Mouse (Mus musculus): ENCODE results near the gene Fam53a. TPM values are rescaled to one million over a fixed set of nuclear protein-coding genes. Genes with fewer than 3 reads are reported as not detected.

Fam53a gene
- total and polyA plus RNA-seq, 3 experiments, result 43.6 to 62.8 TPM; not detected in 1

DNA sequence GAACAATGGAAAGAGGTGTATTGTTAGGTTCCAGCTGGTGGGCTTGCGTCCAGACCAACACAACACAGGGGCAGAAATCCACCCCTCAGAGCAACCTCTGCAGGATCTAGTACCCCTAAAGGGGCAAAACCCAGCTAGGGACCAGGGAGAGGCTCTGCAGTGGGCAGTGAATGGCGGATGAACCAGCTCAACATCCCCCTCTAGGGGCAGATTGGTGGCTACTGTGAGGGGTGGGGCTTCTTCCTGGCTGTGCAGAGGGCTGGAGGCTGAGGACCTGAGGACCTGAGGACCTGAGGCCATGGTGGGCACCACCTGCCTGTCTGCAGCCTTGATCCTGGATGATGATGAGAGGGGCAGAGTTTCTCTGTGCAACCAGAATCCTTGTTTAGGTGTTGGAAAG is 35.8 kb downstream of the Fam53a start (continued):
- TF ChIP-seq BHLHE40 (IDR thresholded peaks at IDR 0.05; ENCODE audit: borderline replicate concordance, low read depth, low read length) (no peak), MAFK (IDR thresholded peaks at IDR 0.05; ENCODE audit: borderline replicate concordance, low read depth, low read length) (no peak), CHD1 (IDR thresholded peaks at IDR 0.05; ENCODE audit: low read depth, low read length) (no peak), MXI1 (IDR thresholded peaks at IDR 0.05; ENCODE audit: low read depth, low read length) (no peak), UBTF (IDR thresholded peaks at IDR 0.05; ENCODE audit: borderline replicate concordance, insufficient read depth, low read depth, low read length) (no peak), POLR2AphosphoS2 (IDR thresholded peaks at IDR 0.05; ENCODE audit: low read length) (no peak), E2F4 (IDR thresholded peaks at IDR 0.05; ENCODE audit: borderline replicate concordance, low read depth, low read length) (no peak), NELFE (IDR thresholded peaks at IDR 0.05; ENCODE audit: low read depth, low read length) (no peak), KAT2A (conservative IDR thresholded peaks at IDR 0.05; ENCODE audit: low read depth, low read length) (no peak), MAZ (IDR thresholded peaks at IDR 0.05; ENCODE audit: low read depth, low read length) (peak; percentile 77; the same call in 1 of the 2 replicates), POLR2A (IDR thresholded peaks at IDR 0.05; ENCODE audit: control insufficient read depth in 1 of 2, insufficient read depth in 1 of 2, low read depth in 1 of 2, low read length in 2 of 2, poor library complexity in 1 of 2) (no peak), POLR2AphosphoS5 (IDR thresholded peaks at IDR 0.05; ENCODE audit: borderline replicate concordance, low read depth, low read length) (no peak), RAD21 (IDR thresholded peaks at IDR 0.05; ENCODE audit: low read depth, low read length) (peak; percentile 42), USF1 (IDR thresholded peaks at IDR 0.05; ENCODE audit: low read depth, low read length) (no peak), JUND (IDR thresholded peaks at IDR 0.05; ENCODE audit: low read depth, low read length) (no peak), MEF2A (IDR thresholded peaks at IDR 0.05; ENCODE audit: extremely low read depth, insufficient replicate concordance, low read depth, low read length, poor library complexity, severe bottlenecking) (no peak), RCOR1 (IDR thresholded peaks at IDR 0.05; ENCODE audit: low read depth, low read length) (no peak)

DNA sequence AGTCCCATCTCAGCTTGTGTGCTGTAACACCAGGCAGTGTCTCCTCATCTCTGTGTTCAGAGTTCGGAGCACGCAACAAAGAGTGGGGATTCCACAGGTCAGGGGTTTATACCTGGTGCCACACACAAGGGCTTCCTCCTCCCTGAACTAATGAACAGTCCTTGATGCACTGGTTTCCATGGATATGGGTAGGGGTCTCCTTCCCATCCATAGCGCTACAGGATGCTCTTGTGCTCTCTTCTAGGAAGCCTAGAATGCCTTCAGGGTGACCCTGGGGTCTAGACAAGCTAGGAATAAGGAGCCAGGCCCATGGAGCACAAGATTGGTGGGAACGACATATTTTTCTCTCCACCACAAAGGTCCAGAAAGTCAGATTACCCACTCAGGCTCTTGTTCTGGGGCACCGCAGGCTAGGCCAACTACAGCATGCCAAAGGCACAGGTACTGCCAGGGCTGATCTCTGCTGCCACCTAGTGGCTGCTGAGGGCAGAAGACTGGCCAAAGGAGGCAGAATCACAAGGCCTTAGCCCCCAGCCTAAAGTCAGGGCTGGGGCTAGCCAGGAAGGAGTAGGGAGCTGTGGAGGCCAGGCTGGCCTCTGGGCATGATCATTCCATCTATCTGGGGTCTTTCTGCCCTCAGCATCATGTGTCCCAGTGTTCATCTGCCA is 40.1 kb downstream of the Fam53a start:
- Histone ChIP-seq H3K36me3 (ENCODE audit: control insufficient read depth in 1 of 2, insufficient read depth in 2 of 2, low read length in 2 of 2) (no peaks in the 10 kb centered on the region), H3K4me3 (ENCODE audit: control insufficient read depth in 1 of 2, insufficient read depth in 1 of 2, low read depth in 2 of 2, low read length in 2 of 2) (no peak overlapping the region), H3K79me2 (ENCODE audit: control insufficient read depth, insufficient read depth, low read length, poor library complexity) (no peaks in the 10 kb centered on the region), H3K27ac (ENCODE audit: control insufficient read depth, low read depth, low read length) (no peak overlapping the region), H3K4me1 (ENCODE audit: control insufficient read depth in 1 of 2, insufficient read depth in 2 of 2, low read length in 2 of 2) (no peaks in the 10 kb centered on the region), H3K9ac (ENCODE audit: control insufficient read depth, low read depth, low read length, poor library complexity, severe bottlenecking) (no peak overlapping the region), H3K9me3 (replicated peaks; ENCODE audit: insufficient read depth, low read length) (no peaks in the 10 kb centered on the region), H3K27me3 (ENCODE audit: control insufficient read depth in 1 of 2, insufficient read depth in 2 of 2, low read length in 2 of 2) (no peaks in the 10 kb centered on the region)
- DNase-seq (ENCODE audit: low read depth, low spot score), result peak; percentile 84
- TF ChIP-seq POLR2AphosphoS5 (IDR thresholded peaks at IDR 0.05; ENCODE audit: borderline replicate concordance, low read depth, low read length) (no peak), CTCF (IDR thresholded peaks at IDR 0.05 in 2 of 3, conservative IDR thresholded peaks at IDR 0.05 in 1 of 3; ENCODE audit: control insufficient read depth in 1 of 3, insufficient read depth in 1 of 3, low read depth in 2 of 3, low read length in 3 of 3, poor library complexity in 1 of 3, severe bottlenecking in 1 of 3) (peak; percentile 96 to 99 (median 99)), KAT2A (conservative IDR thresholded peaks at IDR 0.05; ENCODE audit: low read depth, low read length) (no peak), POLR2A (IDR thresholded peaks at IDR 0.05; ENCODE audit: control insufficient read depth in 1 of 2, insufficient read depth in 1 of 2, low read depth in 1 of 2, low read length in 2 of 2, poor library complexity in 1 of 2) (no peak), E2F4 (IDR thresholded peaks at IDR 0.05; ENCODE audit: borderline replicate concordance, low read depth, low read length) (no peak), ETS1 (IDR thresholded peaks at IDR 0.05; ENCODE audit: low read depth, low read length) (no peak), ELF1 (IDR thresholded peaks at IDR 0.05; ENCODE audit: low read depth, low read length) (no peak), ZC3H11A (IDR thresholded peaks at IDR 0.05; ENCODE audit: low read depth, low read length) (peak; percentile 91), TBP (IDR thresholded peaks at IDR 0.05; ENCODE audit: low read depth, low read length) (no peak), NRF1 (IDR thresholded peaks at IDR 0.05; ENCODE audit: insufficient read depth, low read depth, low read length, poor library complexity, severe bottlenecking) (no peak), EP300 (IDR thresholded peaks at IDR 0.05; ENCODE audit: low read depth in 1 of 2, low read length in 2 of 2) (no peak), MEF2A (IDR thresholded peaks at IDR 0.05; ENCODE audit: extremely low read depth, insufficient replicate concordance, low read depth, low read length, poor library complexity, severe bottlenecking) (no peak), UBTF (IDR thresholded peaks at IDR 0.05; ENCODE audit: borderline replicate concordance, insufficient read depth, low read depth, low read length) (no peak), TCF12 (IDR thresholded peaks at IDR 0.05; ENCODE audit: low read depth, low read length) (no peak), HCFC1 (IDR thresholded peaks at IDR 0.05; ENCODE audit: low read depth, low read length) (no peak), JUND (IDR thresholded peaks at IDR 0.05; ENCODE audit: low read depth, low read length) (no peak), RCOR1 (IDR thresholded peaks at IDR 0.05; ENCODE audit: low read depth, low read length) (no peak), USF1 (IDR thresholded peaks at IDR 0.05; ENCODE audit: low read depth, low read length) (no peak), TAL1 (IDR thresholded peaks at IDR 0.05; ENCODE audit: low read length) (no peak), MAX (IDR thresholded peaks at IDR 0.05; ENCODE audit: low read length) (no peak), ZNF384 (IDR thresholded peaks at IDR 0.05; ENCODE audit: low read depth, low read length) (no peak), CHD2 (IDR thresholded peaks at IDR 0.05; ENCODE audit: low read length) (no peak), MXI1 (IDR thresholded peaks at IDR 0.05; ENCODE audit: low read depth, low read length) (no peak), MYC (IDR thresholded peaks at IDR 0.05; ENCODE audit: low read depth, low read length) (no peak), BHLHE40 (IDR thresholded peaks at IDR 0.05; ENCODE audit: borderline replicate concordance, low read depth, low read length) (peak; percentile 36; the same call in 1 of the 2 replicates), RAD21 (IDR thresholded peaks at IDR 0.05; ENCODE audit: low read depth, low read length) (peak; percentile 93), POLR2AphosphoS2 (IDR thresholded peaks at IDR 0.05; ENCODE audit: low read length) (no peak)

Data from MEL (cell line).